Mouse (Mus musculus) liver, adult (tissue): ENCODE measurements around the gene Id2.

ENCODE experiments used
- GATA4 ChIP-seq: IDR thresholded peaks from 2 replicates; pipeline ENCODE4 v1.6.1; 2014; ENCODE audit warnings: mild to moderate bottlenecking, low read length; ENCODE audit not compliant: insufficient replicate concordance

Id2 gene

GRCm38 (mm10) chr12:25062264-25062663 is 34.7 kb downstream of the Id2 start:
- no peak for TF ChIP-seq GATA4

- TF ChIP-seq GATA4: no peak
Observed at GRCm38 (mm10) chr12:25060901-25061300, 36.0 kb downstream of the Id2 start.

- no peak for TF ChIP-seq GATA4
Observed at GRCm38 (mm10) chr12:25059487-25060200, 37.3 kb downstream of the Id2 start.

GRCm38 (mm10) chr12:25054963-25055362 is 42.0 kb downstream of the Id2 start:
- TF ChIP-seq GATA4: no peak

GRCm38 (mm10) chr12:25054511-25054910 is 42.4 kb downstream of the Id2 start:
- TF ChIP-seq GATA4: no peak

- no peak for TF ChIP-seq GATA4
Observed at GRCm38 (mm10) chr12:25049253-25049652, 47.7 kb downstream of the Id2 start.

GRCm38 (mm10) chr12:25044579-25044978 is 52.4 kb downstream of the Id2 start:
- TF ChIP-seq GATA4: no peak

GRCm38 (mm10) chr12:25044056-25044455 is 52.9 kb downstream of the Id2 start:
- no peak for TF ChIP-seq GATA4
